Mouse (Mus musculus) G1E (cell line): ENCODE results near the gene Pbx4.

Experiments
- CTCF ChIP-seq: IDR thresholded peaks from 2 replicates; pipeline ENCODE4 v1.5.1; 2012; ENCODE audit warnings: low read depth, low read length, inconsistent platforms, mixed read lengths
- GATA1 ChIP-seq: IDR thresholded peaks from 2 replicates; pipeline ENCODE4 v1.6.1; 2012; ENCODE audit warnings: borderline replicate concordance, low read length, inconsistent platforms, mixed read lengths
- POLR2AphosphoS5 ChIP-seq: IDR thresholded peaks from 2 replicates; pipeline ENCODE4 v1.6.1; 2012; ENCODE audit warnings: low read depth, low read length, inconsistent platforms; ENCODE audit not compliant: insufficient replicate concordance
- TAL1 ChIP-seq: conservative IDR thresholded peaks from 2 replicates; pipeline ENCODE4 v1.6.1; 2012; ENCODE audit warnings: low read depth, low read length, inconsistent platforms, mixed read lengths

DNA sequence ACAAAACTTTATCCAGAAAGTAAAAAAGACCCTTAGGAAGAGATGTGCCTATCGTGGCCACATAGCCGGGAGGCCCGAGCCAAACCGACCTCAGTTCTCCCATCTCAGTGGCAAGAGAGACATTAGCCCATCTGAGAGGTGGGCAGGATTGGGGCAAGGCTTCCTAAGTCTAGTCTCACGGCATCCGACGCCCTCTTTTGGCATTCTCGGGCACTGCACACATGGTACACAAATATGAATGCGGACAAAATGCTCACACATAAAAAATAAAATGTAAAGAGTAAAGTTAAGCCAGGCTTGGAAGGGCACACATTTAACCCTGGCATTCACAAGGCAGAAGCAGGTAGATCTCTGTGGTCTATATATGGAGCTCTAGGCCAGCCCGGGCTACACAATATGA lies 21.6 kb downstream of the Pbx4 start:
- TF ChIP-seq CTCF (no peak), GATA1 (no peak), POLR2AphosphoS5 (no peak), TAL1 (no peak)
